Mouse (Mus musculus) heart, embryonic 13.5 days (tissue): ENCODE measurements around the gene Gm9758. TPM values are rescaled to one million over a fixed set of nuclear protein-coding genes. Genes with fewer than 3 reads are reported as not detected.
"Not testable (repeated sequence)": the region's sequence is repeated elsewhere in the genome, so short reads cannot be mapped to it uniquely, and the experiment has no call there.

Experiments used
- ATAC-seq: fragments of 200-750 bp; cut with Nextera tagmentation; 2 replicates; pipeline ENCODE4 v1.8.0; 2017; ENCODE audit warnings: moderate TSS enrichment; ENCODE audit not compliant: insufficient number of reproducible peaks, low FRiP score, low TSS enrichment; ENCODE audit errors: extremely low read depth
- H3K27ac ChIP-seq: fragments of 300-500 bp; sonication (generic); replicated peaks from 2 replicates; pipeline ENCODE4 v1.5.1; 2015; ENCODE audit warnings: moderate library complexity, mild to moderate bottlenecking, inconsistent platforms
- H3K27me3 ChIP-seq: fragments of 300-500 bp; sonication (generic); replicated peaks from 2 replicates; pipeline ENCODE4 v1.6.1; 2015; ENCODE audit warnings: mild to moderate bottlenecking, inconsistent platforms
- H3K36me3 ChIP-seq: fragments of 300-500 bp; sonication (generic); 2 replicates; pipeline ENCODE4 v1.6.1; 2015; ENCODE audit warnings: mild to moderate bottlenecking, inconsistent platforms
- H3K4me1 ChIP-seq: fragments of 300-500 bp; sonication (generic); 2 replicates; pipeline ENCODE4 v1.6.1; 2015; ENCODE audit warnings: inconsistent platforms
- H3K4me2 ChIP-seq: fragments of 300-500 bp; sonication (generic); 2 replicates; pipeline ENCODE4 v1.6.1; 2015; ENCODE audit warnings: inconsistent platforms, mild to moderate bottlenecking, moderate library complexity
- H3K4me3 ChIP-seq: fragments of 300-500 bp; sonication (generic); 2 replicates; pipeline ENCODE4 v1.5.1; 2015; ENCODE audit warnings: moderate library complexity, mild to moderate bottlenecking, inconsistent platforms
- H3K9ac ChIP-seq: fragments of 300-500 bp; sonication (generic); 2 replicates; pipeline ENCODE4 v1.6.1; 2015; ENCODE audit warnings: inconsistent platforms, mild to moderate bottlenecking, moderate library complexity
- H3K9me3 ChIP-seq: fragments of 300-500 bp; sonication (generic); 2 replicates; pipeline ENCODE4 v1.6.1; 2016; ENCODE audit warnings: inconsistent platforms
- WGBS: fragments of 180-500 bp; shearing (Covaris S2); methylation state at CpG from one replicate; pipeline ENCODE4 v1.1.7; 2015; ENCODE audit warnings: mixed read lengths; 5-methylcytosine and 5-hydroxymethylcytosine counted together
- polyA plus RNA-seq: library from polyadenylated mRNA; unstranded; fragments of >200 nt; fragmentation: Nextera tagmentation; extraction: Ambion mirVana; gene quantifications from 2 replicates; pipeline ENCODE4 v1.2.1, GENCODE M21; 2015

Gene Gm9758
- polyA plus RNA-seq, 1 experiment from 2014 or later = not detected

DNA sequence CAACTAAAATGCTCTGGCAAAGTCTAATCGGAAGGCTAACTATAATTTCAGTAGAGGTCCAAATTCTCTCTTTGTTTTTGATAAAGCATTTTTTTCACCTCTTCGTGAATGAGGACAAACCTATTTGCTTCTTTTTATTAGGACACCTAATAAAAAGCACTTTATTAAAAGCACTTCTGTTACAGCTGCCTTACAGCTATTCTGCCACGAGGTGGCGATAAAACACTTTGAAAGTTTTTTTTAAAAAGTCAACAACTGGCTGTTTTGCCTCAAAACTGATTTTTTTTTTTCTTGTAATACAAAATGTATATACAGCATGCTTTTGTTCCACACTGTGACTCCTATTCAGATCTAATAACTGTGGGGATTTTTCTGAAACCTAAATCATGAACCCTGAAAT is 12.3 kb upstream of the Gm9758 start:
- H3K27me3 ChIP-seq, H3K4me3 ChIP-seq, H3K4me1 ChIP-seq, H3K9me3 ChIP-seq, H3K36me3 ChIP-seq, H3K9ac ChIP-seq, H3K4me2 ChIP-seq, ATAC-seq, H3K27ac ChIP-seq: not testable (repeated sequence)
- 24% methylated on average over 4 of the region's 4 CpGs for WGBS

DNA sequence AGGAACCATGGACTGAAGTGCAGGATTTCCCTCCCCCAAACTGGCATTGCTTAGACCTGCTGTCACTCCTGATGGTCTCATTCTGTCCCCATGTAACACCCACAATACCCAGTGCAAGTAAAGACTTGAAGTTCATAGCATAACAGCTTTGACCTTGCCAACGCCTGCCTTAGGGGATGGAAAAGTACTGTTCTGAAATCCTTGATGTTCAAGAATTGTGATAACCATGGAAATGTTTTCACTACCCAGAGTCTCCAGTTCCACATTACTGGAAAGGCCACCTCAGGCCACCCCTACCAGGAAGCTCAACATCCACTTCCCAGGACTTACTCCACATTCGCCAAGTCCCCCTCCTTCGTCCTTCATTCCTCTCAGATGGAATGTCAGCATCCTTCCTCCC is 338 bp downstream of the Gm9758 start:
- not testable (repeated sequence) for H3K4me1 ChIP-seq, H3K4me2 ChIP-seq, ATAC-seq, H3K9me3 ChIP-seq, H3K4me3 ChIP-seq, H3K27ac ChIP-seq, H3K36me3 ChIP-seq, H3K27me3 ChIP-seq, H3K9ac ChIP-seq
- 55% methylated on average over 2 of the region's 3 CpGs for WGBS

- not testable (repeated sequence) for H3K9me3 ChIP-seq, H3K4me1 ChIP-seq, H3K27ac ChIP-seq, H3K36me3 ChIP-seq, ATAC-seq, H3K4me3 ChIP-seq, H3K4me2 ChIP-seq, H3K27me3 ChIP-seq, H3K9ac ChIP-seq
- 10% methylated on average over 3 of the region's 3 CpGs for WGBS
Measured at GRCm38 (mm10) chr5:14903539-14903938, 11.2 kb downstream of the Gm9758 start.

- Histone ChIP-seq H3K4me1 (no peaks in the 10 kb centered on the region), H3K4me3 (no peak overlapping the region), H3K27ac (no peak overlapping the region), H3K4me2 (no peak overlapping the region), H3K27me3 (no peaks in the 10 kb centered on the region), H3K36me3 (no peaks in the 10 kb centered on the region), H3K9ac (no peak overlapping the region), H3K9me3 (no peaks in the 10 kb centered on the region)
- ATAC-seq = no peak
- 36% methylated on average over 3 of the region's 3 CpGs for WGBS
Measured at GRCm38 (mm10) chr5:14892242-14892641, 22.5 kb downstream of the Gm9758 start.

- 0 out of 2 replicates have a peak overlapping the region, but pooled peaks have one; percentile 16 for H3K27ac ChIP-seq
- peak; percentile 35; the same call in 1 of the 2 replicates for ATAC-seq
- H3K4me1 ChIP-seq, H3K9ac ChIP-seq, H3K4me2 ChIP-seq, H3K4me3 ChIP-seq, H3K9me3 ChIP-seq, H3K27me3 ChIP-seq, H3K36me3 ChIP-seq: not testable (repeated sequence)
- 34% methylated on average over 2 of the region's 2 CpGs for WGBS
Measured at GRCm38 (mm10) chr5:14885291-14885690, 29.4 kb downstream of the Gm9758 start.

Other genes with a start within 250 kb of the Gm9758 start
- gene Speer4e, start 23.5 kb upstream of the Gm9758 start, polyA plus RNA-seq = not detected in 2 replicates
- gene Gm10354, start 64.0 kb upstream of the Gm9758 start, polyA plus RNA-seq = not detected in 2 replicates
- gene Gm17019, start 118.1 kb upstream of the Gm9758 start, polyA plus RNA-seq = not detected in 2 replicates